ENCODE assay signal across 31 mouse cellular contexts in genomic region chr7:119181053-119181452, GRCm38 (mm10). TPM values are rescaled to one million over a fixed set of nuclear protein-coding genes. Genes with fewer than 3 reads are reported as not detected.
DNase-seq lines count a peak whose midpoint lies in the region; ATAC-seq and TF ChIP-seq lines count a peak whose summit lies in the region.
"Had no signal": no experiment of that assay in that cellular context is flagged by ENCODE, and none has a peak within 500 bp of the region (broad histone marks: within the 10 kb centered on the region; RNA-seq: fewer than 3 reads in every experiment).

No protein-coding gene starts in this region.

- no peak overlapping the region for H3K27ac ChIP-seq in forebrain, embryonic 11.5 days (ENCODE audit: low read depth, low read length)
- H3K27ac ChIP-seq in forebrain, embryonic 16.5 days (ENCODE audit: low read length): no peak overlapping the region
- no peak overlapping the region for H3K27ac ChIP-seq in lung, embryonic 14.5 days (ENCODE audit: low read depth)
- H3K27ac ChIP-seq in forebrain, postnatal 0 days (ENCODE audit: low read depth, low read length): no peak overlapping the region
- H3K27ac ChIP-seq: heart, adult 2 months; hindbrain, embryonic 12.5 days; intestine, embryonic 15.5 days; layer of hippocampus, adult 2 months; limb, embryonic 12.5 days; liver, embryonic 12.5 days had no signal

- ATAC-seq in forebrain, embryonic 11.5 days (replicated peaks; ENCODE audit: low FRiP score): peak; percentile 53
- no peak for ATAC-seq in forebrain, embryonic 16.5 days
- ATAC-seq in lung, embryonic 14.5 days (ENCODE audit: insufficient read depth): no peak
- ATAC-seq in forebrain, postnatal 0 days: no peak
- ATAC-seq: intestine, embryonic 15.5 days; liver, embryonic 12.5 days had no signal

- H3K36me3 ChIP-seq in forebrain, embryonic 11.5 days (ENCODE audit: control insufficient read depth, insufficient read depth, low read length): no peaks in the 10 kb centered on the region
- H3K36me3 ChIP-seq in forebrain, embryonic 16.5 days (ENCODE audit: control insufficient read depth, insufficient read depth): no peaks in the 10 kb centered on the region
- no peaks in the 10 kb centered on the region for H3K36me3 ChIP-seq in lung, embryonic 14.5 days (ENCODE audit: insufficient read depth)
- H3K36me3 ChIP-seq in forebrain, postnatal 0 days (ENCODE audit: insufficient read depth): no peaks in the 10 kb centered on the region
- H3K36me3 ChIP-seq: hindbrain, embryonic 12.5 days; intestine, embryonic 15.5 days; limb, embryonic 12.5 days; liver, embryonic 12.5 days had no signal

- no peak for TF ChIP-seq POLR2A in brain, embryonic 14.5 days (IDR thresholded peaks at IDR 0.05; ENCODE audit: borderline replicate concordance, extremely low read depth, insufficient read depth, insufficient read length, poor library complexity, severe bottlenecking)

- WGBS in forebrain, embryonic 11.5 days: 51% methylated on average over 4 of the region's 4 CpGs
- 10% methylated on average over 4 of the region's 4 CpGs for WGBS in forebrain, embryonic 16.5 days
- WGBS in lung, embryonic 14.5 days: 52% methylated on average over 4 of the region's 4 CpGs
- 12% methylated on average over 4 of the region's 4 CpGs for WGBS in forebrain, postnatal 0 days

- no peak overlapping the region for H3K4me3 ChIP-seq in forebrain, embryonic 11.5 days (ENCODE audit: low read depth, low read length)
- no peak overlapping the region for H3K4me3 ChIP-seq in forebrain, embryonic 16.5 days (replicated peaks; ENCODE audit: low read length)
- no peak overlapping the region for H3K4me3 ChIP-seq in lung, embryonic 14.5 days (ENCODE audit: low read depth, low read length)
- no peak overlapping the region for H3K4me3 ChIP-seq in forebrain, postnatal 0 days (ENCODE audit: low read depth, low read length)
- H3K4me3 ChIP-seq: heart, adult 2 months; hindbrain, embryonic 12.5 days; intestine, embryonic 15.5 days; layer of hippocampus, adult 2 months; limb, embryonic 12.5 days; liver, embryonic 12.5 days; myocyte had no signal

- H3K4me2 ChIP-seq in forebrain, embryonic 11.5 days (ENCODE audit: low read depth, low read length, severe bottlenecking): no peak overlapping the region
- H3K4me2 ChIP-seq in forebrain, embryonic 16.5 days (ENCODE audit: low read length): no peak overlapping the region
- no peak overlapping the region for H3K4me2 ChIP-seq in lung, embryonic 14.5 days
- H3K4me2 ChIP-seq in forebrain, postnatal 0 days (ENCODE audit: low read depth): no peak overlapping the region
- H3K4me2 ChIP-seq: hindbrain, embryonic 12.5 days; intestine, embryonic 15.5 days; limb, embryonic 12.5 days; liver, embryonic 12.5 days had no signal

- H3K4me1 ChIP-seq in forebrain, embryonic 11.5 days (replicated peaks; ENCODE audit: control insufficient read depth, insufficient read depth, low read length): peaks cover 7% of the 10 kb centered on the region; the same call in 1 of the 2 replicates
- peaks cover 12% of the 10 kb centered on the region; the same call in 1 of the 2 replicates for H3K4me1 ChIP-seq in forebrain, embryonic 16.5 days (replicated peaks; ENCODE audit: control insufficient read depth, insufficient read depth, low read length)
- H3K4me1 ChIP-seq in lung, embryonic 14.5 days (ENCODE audit: insufficient read depth): 0 out of 2 replicates have a peak, but pooled peaks cover 2% of the 10 kb centered on the region
- H3K4me1 ChIP-seq in forebrain, postnatal 0 days (ENCODE audit: insufficient read depth): 0 out of 2 replicates have a peak, but pooled peaks cover 7% of the 10 kb centered on the region
- H3K4me1 ChIP-seq: liver, embryonic 12.5 days had no signal

- DNase-seq in forebrain, embryonic 11.5 days (ENCODE audit: low spot score): no peak
- peak; percentile 67 for DNase-seq in lung, embryonic 14.5 days
- DNase-seq in lung, postnatal 4 days: no peak
- peak; percentile 93 for DNase-seq in brain, embryonic 14.5 days (ENCODE audit: low read depth)
- peak; percentile 23 for DNase-seq in forebrain, postnatal 0 days
- no peak for DNase-seq in MN1 (ENCODE audit: low spot score)
- DNase-seq in layer of hippocampus, postnatal 10 days (ENCODE audit: low spot score in 2 of 2): no peak
- DNase-seq: adrenal gland, adult 2 months; cerebellum, adult 18-20 months; cerebellum, postnatal 25 days; gastrocnemius, postnatal 36 days; heart, adult 2 months; kidney, adult 9 months; kidney, postnatal 25 days; layer of hippocampus, postnatal 36 days; lung, adult 18-20 months; lung, postnatal 36 days; thymus, adult 18-20 months; thymus, postnatal 36 days had no signal

- no peak for TF ChIP-seq CTCF in lung, embryonic 14.5 days (IDR thresholded peaks at IDR 0.05; ENCODE audit: low read depth)
- TF ChIP-seq CTCF in brain, embryonic 14.5 days (IDR thresholded peaks at IDR 0.05; ENCODE audit: borderline replicate concordance, extremely low read depth, insufficient read depth, insufficient read length): no peak
- no peak for TF ChIP-seq CTCF in forebrain, postnatal 0 days (IDR thresholded peaks at IDR 0.05; ENCODE audit: low read depth)

- H3K9me3 ChIP-seq in forebrain, embryonic 11.5 days (ENCODE audit: control insufficient read depth, low read length): no peaks in the 10 kb centered on the region
- no peaks in the 10 kb centered on the region for H3K9me3 ChIP-seq in forebrain, embryonic 16.5 days (ENCODE audit: control insufficient read depth, low read length)
- no peaks in the 10 kb centered on the region for H3K9me3 ChIP-seq in lung, embryonic 14.5 days (ENCODE audit: low read depth, low read length)
- H3K9me3 ChIP-seq in forebrain, postnatal 0 days (ENCODE audit: low read length): no peaks in the 10 kb centered on the region
- H3K9me3 ChIP-seq: hindbrain, embryonic 12.5 days; intestine, embryonic 15.5 days; limb, embryonic 12.5 days; liver, embryonic 12.5 days had no signal

- H3K27me3 ChIP-seq in forebrain, embryonic 11.5 days (ENCODE audit: control insufficient read depth, insufficient read depth, low read length): peaks cover 15% of the 10 kb centered on the region
- peaks cover 5% of the 10 kb centered on the region; the same call in 1 of the 2 replicates for H3K27me3 ChIP-seq in forebrain, embryonic 16.5 days (replicated peaks; ENCODE audit: control insufficient read depth, insufficient read depth, low read length)
- H3K27me3 ChIP-seq in lung, embryonic 14.5 days (ENCODE audit: insufficient read depth, low read length): peaks cover 37% of the 10 kb centered on the region
- H3K27me3 ChIP-seq in forebrain, postnatal 0 days (ENCODE audit: insufficient read depth, low read length): no peaks in the 10 kb centered on the region; the same call in 1 of the 2 replicates

- no peak overlapping the region for H3K9ac ChIP-seq in forebrain, embryonic 11.5 days (ENCODE audit: low read length)
- H3K9ac ChIP-seq in forebrain, embryonic 16.5 days (replicated peaks; ENCODE audit: low read depth, low read length): no peak overlapping the region
- no peak overlapping the region for H3K9ac ChIP-seq in lung, embryonic 14.5 days
- no peak overlapping the region for H3K9ac ChIP-seq in forebrain, postnatal 0 days
- H3K9ac ChIP-seq: hindbrain, embryonic 12.5 days; intestine, embryonic 15.5 days; limb, embryonic 12.5 days; liver, embryonic 12.5 days had no signal

RNA-seq across cellular contexts. Expression of gene Gpr139, which starts 3.4 kb away (rescaled TPM):
- 0.44 and 0.56 TPM in 2 replicates for polyA plus RNA-seq in forebrain, embryonic 11.5 days (2014; fragmentation: Nextera tagmentation; extraction: Ambion mirVana)
- polyA plus RNA-seq in forebrain, embryonic 16.5 days (2015; fragmentation: Nextera tagmentation; extraction: Ambion mirVana): 4.6 and 5.4 TPM in 2 replicates
- 0.05 TPM in 1 of 2 replicates, not detected in the other for polyA plus RNA-seq in lung, embryonic 14.5 days (2014; fragmentation: Nextera tagmentation; extraction: Ambion mirVana)
- polyA plus RNA-seq in brain, embryonic 14.5 days (2012; rRNA removed): 6.7 and 10.8 TPM in 2 replicates
- total RNA-seq in forebrain, postnatal 0 days (2014; rRNA removed): 6.6 and 9.4 TPM in 2 replicates
- polyA plus RNA-seq in forebrain, postnatal 0 days (2015; fragmentation: Nextera tagmentation; extraction: Ambion mirVana): 3.5 and 6.5 TPM in 2 replicates
- total RNA-seq in layer of hippocampus, postnatal 10 days (2021): 1 to 10 TPM; 8.8 to 9.0 TPM
- total RNA-seq: adrenal gland, adult 2 months; ES-E14; gastrocnemius, adult 18-20 months; gastrocnemius, postnatal 36 days; heart, adult 2 months; heart, postnatal 25 days; megakaryocyte-erythroid progenitor cell, adult 5-6 weeks had no signal
- polyA plus RNA-seq: adrenal gland, adult 2 months; heart, adult 2 months; limb, embryonic 12.5 days; liver, embryonic 12.5 days; myocyte; small intestine, adult 2 months had no signal

Comparison
In these comparisons a context has a peak if more than half of its experiments do, and no peak if none do; other contexts are left out.
1. DNase-seq: peak in lung, embryonic 14.5 days (single experiment), brain, embryonic 14.5 days (single experiment) and forebrain, postnatal 0 days (single experiment); none in forebrain, embryonic 11.5 days (single experiment), lung, postnatal 4 days (0 of 2), MN1 (single experiment) and layer of hippocampus, postnatal 10 days (0 of 2).